Mouse (Mus musculus): ENCODE data around the gene Mlf2. TPM values are rescaled to one million over a fixed set of nuclear protein-coding genes. Genes with fewer than 3 reads are reported as not detected.

Gene Mlf2
- polyA plus RNA-seq, 1 experiment from 2014 or later: 178 TPM

GRCm38 (mm10) chr6:124921539-124921938, 9.6 kb upstream of the Mlf2 start:
- WGBS (ENCODE audit: insufficient replicate concordance): 40% methylated on average over 4 of the region's 4 CpGs
- H3K4me3 ChIP-seq: no peak overlapping the region
- no peak for ATAC-seq
- H3K4me2 ChIP-seq: no peak overlapping the region
- H3K27ac ChIP-seq: no peak overlapping the region
- H3K9ac ChIP-seq: no peak overlapping the region
- peaks cover 34% of the 10 kb centered on the region for H3K4me1 ChIP-seq
- no peaks in the 10 kb centered on the region for H3K36me3 ChIP-seq
- no peaks in the 10 kb centered on the region for H3K9me3 ChIP-seq (replicated peaks)
- peaks cover 58% of the 10 kb centered on the region for H3K27me3 ChIP-seq (replicated peaks)

DNA sequence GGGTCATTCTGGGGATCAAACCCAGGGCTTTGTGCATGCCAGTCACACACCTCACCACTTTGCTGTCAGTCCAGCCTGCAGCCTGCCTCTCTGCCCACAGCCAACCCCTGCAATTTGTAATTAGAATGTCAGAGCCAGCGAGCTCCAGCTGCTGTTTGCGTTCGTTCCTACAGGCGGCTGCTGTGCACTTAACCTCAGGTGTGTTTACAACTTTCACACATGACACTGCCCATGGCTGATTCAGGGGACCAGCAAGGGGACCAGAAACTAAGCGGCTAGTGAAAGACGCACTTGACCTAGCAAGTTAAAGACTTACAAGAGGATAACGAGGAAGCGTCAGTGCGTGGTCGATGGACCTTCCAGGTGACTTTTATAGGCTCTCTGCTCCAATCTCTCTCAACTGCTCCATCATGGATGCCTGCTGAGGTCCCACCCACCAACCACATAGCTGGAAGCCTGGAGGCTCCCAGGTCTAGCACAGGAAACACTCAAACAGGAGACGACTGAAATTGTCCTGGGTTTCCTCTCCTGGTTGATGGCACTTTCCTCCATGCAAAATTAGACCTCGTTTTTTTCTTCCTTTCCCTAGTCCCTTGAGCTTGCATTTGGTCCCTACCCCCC, 5.9 kb upstream of the Mlf2 start:
- Histone ChIP-seq H3K4me3 (no peak overlapping the region), H3K9me3 (replicated peaks) (no peaks in the 10 kb centered on the region), H3K36me3 (no peaks in the 10 kb centered on the region), H3K27me3 (replicated peaks) (peaks cover 21% of the 10 kb centered on the region), H3K27ac (peak overlapping the region; percentile 28; the same call in 1 of the 2 replicates), H3K4me1 (peaks cover 11% of the 10 kb centered on the region), H3K4me2 (peak overlapping the region; percentile 23), H3K9ac (no peak overlapping the region)
- no peak for ATAC-seq
- 42% methylated on average over 12 of the region's 12 CpGs for WGBS (ENCODE audit: insufficient replicate concordance)

- WGBS (ENCODE audit: insufficient replicate concordance): 34% methylated on average over 5 of the region's 5 CpGs
Measured at GRCm38 (mm10) chr6:124925941-124926340, 5.2 kb upstream of the Mlf2 start.

DNA sequence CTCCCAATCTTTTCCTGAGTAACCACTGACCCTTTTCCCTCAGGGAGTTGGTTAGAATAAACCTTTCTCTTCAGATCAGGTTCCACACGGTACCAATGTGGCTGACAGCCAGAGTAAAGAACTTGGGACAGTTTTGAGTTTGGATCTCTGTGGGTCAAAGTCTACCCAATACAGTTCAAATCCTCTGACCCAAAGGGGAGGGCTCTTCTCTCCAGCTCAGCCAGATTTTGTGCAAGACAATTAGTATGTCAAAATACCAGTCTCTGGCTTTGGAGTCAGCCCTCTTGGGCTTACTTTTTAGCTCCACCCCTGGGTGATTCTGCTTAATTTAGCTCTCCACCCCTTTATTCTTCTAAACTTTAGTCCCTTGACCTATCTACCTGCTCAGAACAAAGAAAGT, 955 bp upstream of the Mlf2 start:
- H3K4me1 ChIP-seq: peaks cover 39% of the 10 kb centered on the region
- no peaks in the 10 kb centered on the region; the same call in 1 of the 2 replicates for H3K27me3 ChIP-seq (replicated peaks)
- H3K4me2 ChIP-seq: peak overlapping the region; percentile 86
- H3K36me3 ChIP-seq: peaks cover 26% of the 10 kb centered on the region
- H3K9me3 ChIP-seq (replicated peaks): no peaks in the 10 kb centered on the region
- peak overlapping the region; percentile 96 for H3K4me3 ChIP-seq
- H3K9ac ChIP-seq: peak overlapping the region; percentile 97
- ATAC-seq: no peak
- peak overlapping the region; percentile 91 for H3K27ac ChIP-seq
- 68% methylated on average over 1 of the region's 1 CpGs for WGBS (ENCODE audit: insufficient replicate concordance)

More at GRCm38 (mm10) chr6:124925941-124926340, 5.2 kb upstream of the Mlf2 start:
- Histone ChIP-seq H3K4me3 (no peak overlapping the region), H3K27ac (peak overlapping the region; percentile 28), H3K27me3 (replicated peaks) (peaks cover 14% of the 10 kb centered on the region), H3K4me2 (peak overlapping the region; percentile 23; the same call in 1 of the 2 replicates), H3K9ac (no peak overlapping the region), H3K4me1 (peaks cover 9% of the 10 kb centered on the region), H3K9me3 (replicated peaks) (no peaks in the 10 kb centered on the region), H3K36me3 (no peaks in the 10 kb centered on the region)
- ATAC-seq: no peak

- no peak; the same call in 1 of the 2 replicates for ATAC-seq
- peak overlapping the region; percentile 91 for H3K27ac ChIP-seq
- 2% methylated on average over 48 of the region's 48 CpGs for WGBS (ENCODE audit: insufficient replicate concordance)
Measured at GRCm38 (mm10) chr6:124931525-124932313, 533 bp downstream of the Mlf2 start.

GRCm38 (mm10) chr6:124932314-124932695, 1.1 kb downstream of the Mlf2 start:
- peak overlapping the region; percentile 86 for H3K4me2 ChIP-seq
- H3K4me1 ChIP-seq: peaks cover 36% of the 10 kb centered on the region
- ATAC-seq: no peak
- peak overlapping the region; percentile 97 for H3K9ac ChIP-seq
- peaks cover 44% of the 10 kb centered on the region for H3K36me3 ChIP-seq
- peak overlapping the region; percentile 91 for H3K27ac ChIP-seq
- no peaks in the 10 kb centered on the region for H3K27me3 ChIP-seq (replicated peaks)
- H3K4me3 ChIP-seq: peak overlapping the region; percentile 96
- 56% methylated on average over 12 of the region's 12 CpGs for WGBS (ENCODE audit: insufficient replicate concordance)
- H3K9me3 ChIP-seq (replicated peaks): no peaks in the 10 kb centered on the region

More at GRCm38 (mm10) chr6:124931525-124932313, 533 bp downstream of the Mlf2 start:
- peak overlapping the region; percentile 86 for H3K4me2 ChIP-seq
- H3K4me1 ChIP-seq: peaks cover 36% of the 10 kb centered on the region
- H3K27me3 ChIP-seq (replicated peaks): no peaks in the 10 kb centered on the region
- H3K9ac ChIP-seq: peak overlapping the region; percentile 97
- no peaks in the 10 kb centered on the region for H3K9me3 ChIP-seq (replicated peaks)
- peaks cover 41% of the 10 kb centered on the region for H3K36me3 ChIP-seq
- peak overlapping the region; percentile 96 for H3K4me3 ChIP-seq

GRCm38 (mm10) chr6:124933127-124933526, 1.9 kb downstream of the Mlf2 start:
- Histone ChIP-seq H3K4me2 (peak overlapping the region; percentile 86; the same call in 1 of the 2 replicates), H3K4me1 (peaks cover 36% of the 10 kb centered on the region), H3K9me3 (replicated peaks) (no peaks in the 10 kb centered on the region), H3K27me3 (replicated peaks) (no peaks in the 10 kb centered on the region), H3K27ac (no peak overlapping the region), H3K4me3 (no peak overlapping the region), H3K9ac (no peak overlapping the region), H3K36me3 (peaks cover 53% of the 10 kb centered on the region)
- WGBS (ENCODE audit: insufficient replicate concordance): 78% methylated on average over 3 of the region's 3 CpGs
- no peak for ATAC-seq

DNA sequence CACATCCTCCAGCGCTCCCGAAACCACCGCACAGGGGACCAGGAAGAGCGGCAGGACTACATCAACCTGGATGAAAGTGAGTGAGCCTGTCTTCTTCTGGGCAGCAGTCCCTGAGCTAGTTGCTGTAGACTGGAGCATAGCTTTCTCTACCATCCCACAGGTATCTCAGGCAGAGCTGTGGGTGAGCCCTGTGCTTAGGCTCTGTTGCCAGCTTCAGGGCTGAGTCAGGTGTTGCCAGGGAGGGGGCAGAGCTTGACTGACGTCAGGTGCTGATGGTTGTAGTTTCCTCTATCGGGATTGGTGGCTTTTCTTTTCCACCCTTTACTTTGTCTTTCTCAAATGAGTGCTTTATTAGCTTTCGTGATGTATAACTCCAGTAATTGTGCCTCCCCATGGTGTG, 3.5 kb downstream of the Mlf2 start:
- Histone ChIP-seq H3K36me3 (peaks cover 64% of the 10 kb centered on the region), H3K4me1 (peaks cover 36% of the 10 kb centered on the region), H3K27me3 (replicated peaks) (no peaks in the 10 kb centered on the region), H3K27ac (no peak overlapping the region), H3K4me3 (no peak overlapping the region), H3K9me3 (replicated peaks) (no peaks in the 10 kb centered on the region), H3K9ac (no peak overlapping the region), H3K4me2 (no peak overlapping the region)
- WGBS (ENCODE audit: insufficient replicate concordance): 81% methylated on average over 7 of the region's 7 CpGs
- ATAC-seq: no peak

- H3K4me1 ChIP-seq: peaks cover 30% of the 10 kb centered on the region
- no peaks in the 10 kb centered on the region for H3K27me3 ChIP-seq (replicated peaks)
- H3K9ac ChIP-seq: no peak overlapping the region
- no peak for ATAC-seq
- peaks cover 65% of the 10 kb centered on the region for H3K36me3 ChIP-seq
- 68% methylated on average over 1 of the region's 1 CpGs for WGBS (ENCODE audit: insufficient replicate concordance)
- no peak overlapping the region for H3K27ac ChIP-seq
- no peak overlapping the region for H3K4me2 ChIP-seq
- H3K9me3 ChIP-seq (replicated peaks): no peaks in the 10 kb centered on the region
- no peak overlapping the region for H3K4me3 ChIP-seq
Measured at GRCm38 (mm10) chr6:124936681-124937080, 5.5 kb downstream of the Mlf2 start.

GRCm38 (mm10) chr6:124937493-124937892, 6.3 kb downstream of the Mlf2 start:
- no peak overlapping the region for H3K27ac ChIP-seq
- H3K27me3 ChIP-seq (replicated peaks): no peaks in the 10 kb centered on the region
- H3K9ac ChIP-seq: no peak overlapping the region
- no peak for ATAC-seq
- 72% methylated on average over 2 of the region's 2 CpGs for WGBS (ENCODE audit: insufficient replicate concordance)
- H3K4me3 ChIP-seq: no peak overlapping the region
- no peaks in the 10 kb centered on the region for H3K9me3 ChIP-seq (replicated peaks)
- peaks cover 65% of the 10 kb centered on the region for H3K36me3 ChIP-seq
- H3K4me2 ChIP-seq: no peak overlapping the region
- H3K4me1 ChIP-seq: peaks cover 22% of the 10 kb centered on the region

DNA sequence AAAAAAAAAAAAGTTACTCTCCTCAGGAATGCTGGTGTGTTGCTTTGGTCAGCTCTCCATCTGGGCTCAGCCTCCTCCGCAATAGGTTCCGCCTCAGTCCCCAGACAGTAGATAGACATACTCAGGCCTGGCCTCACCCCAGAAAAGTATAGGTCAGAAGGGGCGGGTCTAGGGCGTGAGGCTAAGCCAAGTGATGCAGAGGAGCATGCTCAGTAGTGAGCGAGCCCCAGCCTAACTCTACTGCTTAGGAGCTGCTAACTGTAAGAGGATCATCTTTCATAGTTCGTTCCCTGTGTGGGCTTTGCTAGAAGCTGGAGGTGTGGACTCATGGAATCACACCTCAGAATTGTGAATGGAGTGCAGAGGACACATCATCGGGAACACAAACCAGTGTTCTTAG, 7.4 kb downstream of the Mlf2 start:
- no peak overlapping the region for H3K4me2 ChIP-seq
- 0 out of 2 replicates have a peak, but pooled peaks cover 16% of the 10 kb centered on the region for H3K4me1 ChIP-seq
- H3K36me3 ChIP-seq: peaks cover 56% of the 10 kb centered on the region
- H3K27ac ChIP-seq: no peak overlapping the region
- ATAC-seq: no peak
- 81% methylated on average over 7 of the region's 7 CpGs for WGBS (ENCODE audit: insufficient replicate concordance)
- H3K27me3 ChIP-seq (replicated peaks): 0 out of 2 replicates have a peak, but pooled peaks cover 4% of the 10 kb centered on the region
- H3K4me3 ChIP-seq: no peak overlapping the region
- H3K9ac ChIP-seq: no peak overlapping the region
- H3K9me3 ChIP-seq (replicated peaks): no peaks in the 10 kb centered on the region

- H3K4me1 ChIP-seq: no peaks in the 10 kb centered on the region
- H3K27ac ChIP-seq: no peak overlapping the region
- peaks cover 25% of the 10 kb centered on the region for H3K36me3 ChIP-seq
- ATAC-seq: no peak
- H3K4me3 ChIP-seq: no peak overlapping the region
- H3K9me3 ChIP-seq (replicated peaks): no peaks in the 10 kb centered on the region
- 0 out of 2 replicates have a peak, but pooled peaks cover 5% of the 10 kb centered on the region for H3K27me3 ChIP-seq (replicated peaks)
- no peak overlapping the region for H3K9ac ChIP-seq
- no peak overlapping the region for H3K4me2 ChIP-seq
- 77% methylated on average over 1 of the region's 1 CpGs for WGBS (ENCODE audit: insufficient replicate concordance)
Measured at GRCm38 (mm10) chr6:124941679-124942078, 10.5 kb downstream of the Mlf2 start.
